Mouse (Mus musculus) 416B (cell line): ENCODE measurements at regions not wholly inside any gene's neighbourhood (a gene's known extent, or its start where the extent isn't known, plus 50 kb on each side); places are given as distances from the start of the nearest gene placed in this dataset.

Experiments
- DNase-seq: peaks from one replicate; pipeline ENCODE4 v3.0.0; 2011; ENCODE audit warnings: low read depth

DNA sequence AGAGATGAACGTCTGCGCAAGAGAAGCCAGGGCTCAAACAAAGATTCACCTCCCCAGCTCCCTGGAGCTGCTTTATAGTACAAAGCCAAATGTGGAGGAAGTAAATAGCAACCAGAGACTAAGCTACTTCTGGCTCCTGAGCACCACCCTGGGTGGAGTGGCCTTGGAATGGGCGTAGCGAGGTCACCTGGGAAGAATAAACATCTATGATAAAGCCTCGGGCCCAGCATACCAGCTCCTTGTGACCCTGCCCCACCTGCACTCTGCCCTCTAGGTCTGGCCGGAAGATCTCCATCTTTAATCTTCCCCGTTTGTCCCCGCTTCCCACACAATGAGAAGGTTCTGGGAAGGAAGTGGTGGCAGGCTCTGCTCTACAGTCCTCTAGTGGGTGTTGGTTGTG lies 61.0 kb upstream of the Ptpn3 start:
- no peak for DNase-seq

DNA sequence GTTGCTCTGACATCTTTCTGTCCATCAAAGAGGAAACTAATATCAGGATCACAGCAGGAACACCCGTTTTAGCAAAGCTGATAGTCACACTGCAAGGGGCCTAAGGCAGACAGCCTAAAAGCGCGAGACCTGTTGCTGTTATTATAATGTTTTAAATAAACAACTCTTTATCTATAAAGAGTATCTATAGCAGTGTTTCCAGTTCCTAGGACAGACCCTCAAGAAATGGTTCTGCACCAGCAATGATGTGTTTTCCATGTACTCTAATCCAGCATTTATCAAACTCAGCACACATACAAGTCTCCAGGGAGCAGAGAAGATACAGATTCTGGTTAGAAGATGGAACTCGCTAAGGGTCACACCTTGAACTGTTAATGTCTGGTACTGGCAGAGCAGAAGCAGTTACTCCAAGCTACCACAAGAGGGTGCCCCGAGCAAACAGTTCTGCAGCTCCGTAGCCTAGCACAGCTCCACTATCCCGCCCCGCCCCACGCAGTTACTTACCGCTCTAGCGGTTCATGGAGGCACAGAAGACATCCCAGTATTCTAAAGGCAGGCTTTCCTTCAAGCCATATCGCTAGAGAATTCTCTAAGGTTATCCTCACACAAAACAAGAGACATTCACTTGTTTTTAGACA lies 64.2 kb upstream of the Palm2 start:
- peak; percentile 69 for DNase-seq

DNA sequence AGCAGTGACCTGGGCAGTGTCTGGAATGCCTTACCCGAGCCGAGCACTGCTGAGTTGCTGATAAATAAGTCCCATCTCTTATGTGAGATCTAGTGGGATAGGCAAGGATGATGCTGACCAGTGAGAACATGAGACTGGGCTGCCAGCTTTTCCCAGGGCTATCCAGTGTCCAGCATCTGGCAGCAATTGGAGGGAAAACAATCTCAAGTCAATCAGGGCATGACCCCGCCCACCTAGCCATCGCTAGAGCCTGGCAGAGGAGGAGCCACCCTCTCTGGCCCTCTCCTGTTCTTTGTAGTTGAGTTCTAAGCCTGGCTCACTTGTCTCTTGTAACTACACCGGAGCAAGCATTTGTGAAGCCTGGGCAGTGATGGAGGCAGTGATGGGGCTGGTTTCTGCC lies 56.2 kb upstream of the Palm2 start:
- DNase-seq: no peak

GRCm38 (mm10) chr4:57380063-57380800 lies 53.8 kb upstream of the Palm2 start:
- DNase-seq: no peak

DNA sequence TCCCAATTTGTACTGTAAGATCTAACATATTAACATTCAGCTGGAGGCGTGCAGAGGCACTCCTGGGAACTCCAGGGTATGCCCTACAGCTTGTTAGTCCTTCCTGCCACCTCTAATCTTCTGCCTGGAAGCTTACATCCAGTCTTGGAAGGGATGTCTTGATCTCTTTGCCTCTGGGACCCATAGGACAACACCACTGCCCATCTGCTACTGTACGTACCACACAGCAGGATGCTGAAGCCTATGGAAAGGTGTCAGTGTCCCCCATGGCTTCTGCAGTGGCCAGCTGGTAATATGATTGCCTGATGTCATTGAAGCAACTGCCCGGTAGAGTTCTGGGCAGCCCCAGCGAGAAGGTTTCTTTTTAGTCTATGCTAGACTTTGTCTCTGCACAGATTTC lies 52.7 kb upstream of the Palm2 start:
- DNase-seq: no peak
